Mouse (Mus musculus) kidney, adult 9 months (tissue): ENCODE results near the gene Nup160.

Experiments
- DNase-seq: peaks from one replicate; pipeline ENCODE4 v3.0.0; 2022

The Nup160 gene

GRCm38 (mm10) chr2:90666591-90667387 is 10.2 kb upstream of the Nup160 start:
- DNase-seq, result no peak

- DNase-seq, result peak; percentile 80
Observed at GRCm38 (mm10) chr2:90667388-90668265, 9.4 kb upstream of the Nup160 start.

- no peak for DNase-seq
Observed at GRCm38 (mm10) chr2:90670343-90670742, 6.7 kb upstream of the Nup160 start.

- no peak for DNase-seq
Observed at GRCm38 (mm10) chr2:90673339-90673738, 3.7 kb upstream of the Nup160 start.

- no peak for DNase-seq
Observed at GRCm38 (mm10) chr2:90674555-90674954, 2.5 kb upstream of the Nup160 start.

- no peak for DNase-seq
Observed at GRCm38 (mm10) chr2:90675488-90675887, 1.5 kb upstream of the Nup160 start.

GRCm38 (mm10) chr2:90678256-90679060 is 1.4 kb downstream of the Nup160 start:
- DNase-seq, result peak; percentile 12

- peak; percentile 91 for DNase-seq
Observed at GRCm38 (mm10) chr2:90679061-90679810, 2.2 kb downstream of the Nup160 start.

GRCm38 (mm10) chr2:90700943-90701342 is 23.9 kb downstream of the Nup160 start:
- peak; percentile 64 for DNase-seq

GRCm38 (mm10) chr2:90708548-90708947 is 31.5 kb downstream of the Nup160 start:
- no peak for DNase-seq

- no peak for DNase-seq
Observed at GRCm38 (mm10) chr2:90715555-90716092, 38.6 kb downstream of the Nup160 start.

GRCm38 (mm10) chr2:90717366-90717765 is 40.4 kb downstream of the Nup160 start:
- peak; percentile 54 for DNase-seq

- DNase-seq, result no peak
Observed at GRCm38 (mm10) chr2:90717948-90718347, 40.9 kb downstream of the Nup160 start.

- DNase-seq, result no peak
Observed at GRCm38 (mm10) chr2:90726818-90727217, 49.8 kb downstream of the Nup160 start.

- no peak for DNase-seq
Observed at GRCm38 (mm10) chr2:90735326-90735725, 58.3 kb downstream of the Nup160 start.

GRCm38 (mm10) chr2:90738801-90739200 is 61.8 kb downstream of the Nup160 start:
- DNase-seq, result no peak

GRCm38 (mm10) chr2:90739327-90739726 is 62.3 kb downstream of the Nup160 start:
- no peak for DNase-seq

- DNase-seq, result peak; percentile 89
Observed at GRCm38 (mm10) chr2:90739921-90740320, 62.9 kb downstream of the Nup160 start.

- DNase-seq, result peak; percentile 13
Observed at GRCm38 (mm10) chr2:90744285-90745052, 67.5 kb downstream of the Nup160 start.

GRCm38 (mm10) chr2:90745053-90745678 is 68.2 kb downstream of the Nup160 start, which contains the start of gene Fnbp4:
Gene Fnbp4, plus strand, starts transcription at chr2:90745370.
- peak; percentile 100 for DNase-seq
